Comparison of ENCODE assay signal across 1 mouse cellular context in genomic region chr4:133584059-133584951, GRCm38 (mm10).
A peak's percentile ranks its signal among the peaks of the same experiment; 100 is the strongest.
TF ChIP-seq lines count a peak whose summit lies in the region.

Gpn2 (plus strand) TSS chr4:133584362.

TF ChIP-seq in CH12.LX, 34 proteins besides CTCF, POLR2A, EP300 and RAD21 (continued from another document):
- TF ChIP-seq NRF1 (IDR thresholded peaks at IDR 0.05; ENCODE audit: low read depth, low read length), result peak; percentile 73
- TF ChIP-seq HCFC1 (IDR thresholded peaks at IDR 0.05; ENCODE audit: low read depth, low read length), result peak; percentile 86
- peak; percentile 65 for TF ChIP-seq TCF12 (IDR thresholded peaks at IDR 0.05; ENCODE audit: low read depth, low read length)
- TF ChIP-seq ZC3H11A (IDR thresholded peaks at IDR 0.05; ENCODE audit: low read depth, low read length), result no peak
- TF ChIP-seq POLR2AphosphoS2 (IDR thresholded peaks at IDR 0.05; ENCODE audit: low read depth, low read length), result peak; percentile 83
- peak; percentile 70; the same call in 1 of the 2 replicates for TF ChIP-seq NELFE (IDR thresholded peaks at IDR 0.05; ENCODE audit: low read depth, low read length)
- TF ChIP-seq SIN3A (IDR thresholded peaks at IDR 0.05; ENCODE audit: low read length), result peak; percentile 95
- TF ChIP-seq KAT2A (IDR thresholded peaks at IDR 0.05; ENCODE audit: insufficient replicate concordance, low read length), result peak; percentile 80; the same call in 1 of the 2 replicates
- peak; percentile 71; the same call in 1 of the 2 replicates for TF ChIP-seq MXI1 (IDR thresholded peaks at IDR 0.05; ENCODE audit: low read depth, low read length)
- no peak for TF ChIP-seq JUND (conservative IDR thresholded peaks at IDR 0.05; ENCODE audit: low read depth, low read length)
- TF ChIP-seq BHLHE40 (IDR thresholded peaks at IDR 0.05; ENCODE audit: low read depth, low read length), result peak; percentile 42
- no peak; the same call in 1 of the 2 replicates for TF ChIP-seq USF1 (IDR thresholded peaks at IDR 0.05; ENCODE audit: low read depth, low read length)
- peak; percentile 96 for TF ChIP-seq ELF1 (IDR thresholded peaks at IDR 0.05; ENCODE audit: low read depth, low read length)
- peak; percentile 58; the same call in 1 of the 2 replicates for TF ChIP-seq MYC (IDR thresholded peaks at IDR 0.05; ENCODE audit: low read depth, low read length)
